Mouse (Mus musculus): ENCODE results near the gene Gga2. TPM values are rescaled to one million over a fixed set of nuclear protein-coding genes. Genes with fewer than 3 reads are reported as not detected.

The Gga2 gene
- polyA plus RNA-seq, 1 experiment from 2014 or later, result 63.7 TPM

GRCm38 (mm10) chr7:121981307-121981871, 39.6 kb downstream of the Gga2 start, which contains the start of gene Cog7:
TSS of gene Cog7 (minus strand) at chr7:121981711.
- Histone ChIP-seq H3K27me3 (replicated peaks) (no peaks in the 10 kb centered on the region), H3K36me3 (replicated peaks) (0 out of 2 replicates have a peak, but pooled peaks cover 3% of the 10 kb centered on the region), H3K4me3 (peak within 1 kb of the TSS; percentile 69), H3K9ac (peak within 1 kb of the TSS; percentile 54), H3K4me1 (peaks cover 10% of the 10 kb centered on the region), H3K27ac (0 out of 2 replicates have a peak within 1 kb of the TSS, but pooled peaks have one; percentile 31), H3K9me3 (no peaks in the 10 kb centered on the region), H3K4me2 (peak within 1 kb of the TSS; percentile 68)
- ATAC-seq (replicated peaks), result peak; percentile 93
- under 1% methylated on average over 55 of the region's 55 CpGs for WGBS

- WGBS, result 57% methylated on average over 4 of the region's 4 CpGs
- no peaks in the 10 kb centered on the region for H3K4me1 ChIP-seq
- peaks cover 3% of the 10 kb centered on the region; the same call in 1 of the 2 replicates for H3K36me3 ChIP-seq (replicated peaks)
- no peak overlapping the region for H3K27ac ChIP-seq
- no peak overlapping the region for H3K9ac ChIP-seq
- no peak overlapping the region for H3K4me2 ChIP-seq
- no peaks in the 10 kb centered on the region for H3K9me3 ChIP-seq
- no peak for ATAC-seq (replicated peaks)
- no peaks in the 10 kb centered on the region for H3K27me3 ChIP-seq (replicated peaks)
- H3K4me3 ChIP-seq, result no peak overlapping the region
Measured at GRCm38 (mm10) chr7:121975031-121975430, 46.0 kb downstream of the Gga2 start.

GRCm38 (mm10) chr7:121971698-121972097, 49.3 kb downstream of the Gga2 start:
- no peaks in the 10 kb centered on the region for H3K27me3 ChIP-seq (replicated peaks)
- no peak overlapping the region for H3K4me3 ChIP-seq
- no peak overlapping the region for H3K27ac ChIP-seq

DNA sequence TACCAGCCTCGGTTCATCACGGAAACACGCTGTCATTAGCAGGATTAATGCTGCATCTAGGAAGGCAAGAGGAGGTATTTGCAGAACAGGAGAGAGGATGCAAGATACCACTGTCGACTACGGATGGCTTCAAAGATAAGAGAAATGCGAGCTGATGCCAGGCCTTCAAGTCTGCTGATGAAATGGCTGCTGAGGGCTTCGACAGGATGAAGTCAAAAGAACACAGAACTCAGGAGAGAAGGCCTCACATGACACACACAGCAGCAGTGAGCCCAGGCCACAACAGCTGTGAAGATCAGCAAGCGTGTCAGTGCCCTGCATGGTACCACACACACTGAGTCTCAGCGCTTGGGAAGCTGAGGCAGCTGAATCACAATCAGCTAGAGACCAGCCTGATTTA, 50.8 kb downstream of the Gga2 start:
- H3K9me3 ChIP-seq, result no peaks in the 10 kb centered on the region
- H3K36me3 ChIP-seq (replicated peaks), result peaks cover 3% of the 10 kb centered on the region; the same call in 1 of the 2 replicates
- H3K9ac ChIP-seq, result no peak overlapping the region
- H3K27me3 ChIP-seq (replicated peaks), result no peaks in the 10 kb centered on the region
- WGBS, result 89% methylated on average over 9 of the region's 9 CpGs
- H3K4me2 ChIP-seq, result no peak overlapping the region
- no peak for ATAC-seq (replicated peaks)
- no peak overlapping the region for H3K27ac ChIP-seq
- H3K4me1 ChIP-seq, result no peaks in the 10 kb centered on the region
- H3K4me3 ChIP-seq, result no peak overlapping the region

More at GRCm38 (mm10) chr7:121971698-121972097, 49.3 kb downstream of the Gga2 start:
- H3K9ac ChIP-seq, result no peak overlapping the region
- no peak for ATAC-seq (replicated peaks)
- 85% methylated on average over 3 of the region's 3 CpGs for WGBS
- no peaks in the 10 kb centered on the region for H3K9me3 ChIP-seq
- H3K4me2 ChIP-seq, result no peak overlapping the region
- H3K36me3 ChIP-seq (replicated peaks), result peaks cover 3% of the 10 kb centered on the region; the same call in 1 of the 2 replicates
- H3K4me1 ChIP-seq, result no peaks in the 10 kb centered on the region

DNA sequence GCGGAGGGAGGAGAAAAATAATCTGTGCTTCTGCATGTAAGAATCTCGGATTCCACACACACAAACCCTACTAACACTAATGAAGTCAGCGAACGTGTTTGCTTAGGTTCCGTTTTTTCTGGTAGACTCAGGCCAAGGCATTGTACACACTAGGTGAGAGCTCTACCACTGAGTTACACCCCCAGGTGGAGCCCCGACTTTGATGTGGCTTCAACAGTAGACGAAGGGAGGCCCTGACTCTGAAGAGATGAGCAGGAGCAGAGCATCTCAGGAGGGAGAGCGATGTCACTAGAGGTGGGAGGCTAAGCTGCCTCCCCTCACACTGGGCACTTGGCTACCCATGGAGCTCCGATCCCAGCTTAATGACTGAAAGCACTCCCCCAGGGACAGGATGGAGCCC, 52.2 kb downstream of the Gga2 start:
- Histone ChIP-seq H3K27me3 (replicated peaks) (no peaks in the 10 kb centered on the region), H3K9ac (no peak overlapping the region), H3K4me2 (no peak overlapping the region), H3K9me3 (no peaks in the 10 kb centered on the region), H3K27ac (no peak overlapping the region), H3K4me1 (no peaks in the 10 kb centered on the region), H3K4me3 (no peak overlapping the region), H3K36me3 (replicated peaks) (peaks cover 3% of the 10 kb centered on the region; the same call in 1 of the 2 replicates)
- 92% methylated on average over 9 of the region's 9 CpGs for WGBS
- ATAC-seq (replicated peaks), result no peak

DNA sequence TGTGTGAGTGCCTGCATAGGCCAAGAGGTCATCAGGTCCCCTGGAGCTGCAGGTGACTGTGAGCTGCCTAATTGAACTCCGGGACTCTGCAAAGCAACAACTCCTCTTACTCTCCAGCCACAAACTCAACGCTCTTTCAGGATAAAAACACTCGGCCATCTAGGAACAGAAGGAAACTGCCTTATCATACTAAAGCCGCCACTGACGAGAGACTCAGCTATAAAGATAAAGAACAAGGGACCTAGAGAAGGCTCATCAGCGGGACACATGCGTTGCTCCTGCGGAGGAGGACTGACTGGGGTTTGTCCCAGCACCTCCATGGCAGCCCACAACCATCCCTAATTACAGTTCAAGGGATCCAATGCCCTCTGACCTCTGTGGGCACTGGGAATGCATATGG, 52.8 kb downstream of the Gga2 start:
- Histone ChIP-seq H3K27ac (no peak overlapping the region), H3K4me3 (no peak overlapping the region), H3K27me3 (replicated peaks) (no peaks in the 10 kb centered on the region), H3K4me2 (no peak overlapping the region), H3K4me1 (no peaks in the 10 kb centered on the region), H3K36me3 (replicated peaks) (peaks cover 3% of the 10 kb centered on the region; the same call in 1 of the 2 replicates), H3K9ac (no peak overlapping the region), H3K9me3 (no peaks in the 10 kb centered on the region)
- WGBS, result 89% methylated on average over 8 of the region's 8 CpGs
- no peak for ATAC-seq (replicated peaks)

GRCm38 (mm10) chr7:121966169-121966568, 54.9 kb downstream of the Gga2 start:
- Histone ChIP-seq H3K4me1 (no peaks in the 10 kb centered on the region), H3K27ac (no peak overlapping the region), H3K4me3 (no peak overlapping the region), H3K9ac (no peak overlapping the region), H3K27me3 (replicated peaks) (no peaks in the 10 kb centered on the region), H3K9me3 (no peaks in the 10 kb centered on the region), H3K36me3 (replicated peaks) (peaks cover 3% of the 10 kb centered on the region; the same call in 1 of the 2 replicates), H3K4me2 (no peak overlapping the region)
- 92% methylated on average over 7 of the region's 7 CpGs for WGBS
- no peak for ATAC-seq (replicated peaks)

DNA sequence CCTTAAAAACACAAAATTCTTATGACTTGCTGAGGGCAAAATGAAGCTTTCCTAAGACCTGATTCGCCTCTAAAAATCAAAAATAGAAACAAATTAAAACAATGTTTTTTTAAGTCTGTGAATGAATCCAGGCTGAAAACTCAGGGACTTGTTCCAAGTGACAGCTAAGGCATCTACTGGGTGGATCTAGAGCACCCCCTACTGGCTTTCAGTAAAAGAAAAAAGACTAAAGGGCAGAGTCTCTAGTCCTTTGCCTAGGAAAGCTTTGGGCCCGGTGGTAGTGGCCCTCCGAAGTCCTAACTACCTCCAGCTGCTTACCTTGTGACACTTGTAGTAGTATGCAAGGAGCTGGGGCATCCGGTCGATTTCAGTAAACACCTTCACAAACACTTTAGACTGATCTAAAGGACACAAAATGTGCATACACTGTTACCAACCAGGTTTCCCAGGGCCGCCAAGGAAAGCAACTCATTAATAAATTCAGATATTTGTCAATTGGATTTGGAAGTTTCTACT, 57.1 kb downstream of the Gga2 start:
- Histone ChIP-seq H3K27ac (no peak overlapping the region), H3K9me3 (no peaks in the 10 kb centered on the region), H3K36me3 (replicated peaks) (peaks cover 2% of the 10 kb centered on the region; the same call in 1 of the 2 replicates), H3K4me3 (no peak overlapping the region), H3K27me3 (replicated peaks) (no peaks in the 10 kb centered on the region), H3K4me1 (no peaks in the 10 kb centered on the region), H3K9ac (no peak overlapping the region), H3K4me2 (no peak overlapping the region)
- WGBS, result 68% methylated on average over 6 of the region's 6 CpGs
- no peak for ATAC-seq (replicated peaks)

- 91% methylated on average over 3 of the region's 3 CpGs for WGBS
- H3K9ac ChIP-seq, result no peak overlapping the region
Measured at GRCm38 (mm10) chr7:121962571-121962959, 58.5 kb downstream of the Gga2 start.

DNA sequence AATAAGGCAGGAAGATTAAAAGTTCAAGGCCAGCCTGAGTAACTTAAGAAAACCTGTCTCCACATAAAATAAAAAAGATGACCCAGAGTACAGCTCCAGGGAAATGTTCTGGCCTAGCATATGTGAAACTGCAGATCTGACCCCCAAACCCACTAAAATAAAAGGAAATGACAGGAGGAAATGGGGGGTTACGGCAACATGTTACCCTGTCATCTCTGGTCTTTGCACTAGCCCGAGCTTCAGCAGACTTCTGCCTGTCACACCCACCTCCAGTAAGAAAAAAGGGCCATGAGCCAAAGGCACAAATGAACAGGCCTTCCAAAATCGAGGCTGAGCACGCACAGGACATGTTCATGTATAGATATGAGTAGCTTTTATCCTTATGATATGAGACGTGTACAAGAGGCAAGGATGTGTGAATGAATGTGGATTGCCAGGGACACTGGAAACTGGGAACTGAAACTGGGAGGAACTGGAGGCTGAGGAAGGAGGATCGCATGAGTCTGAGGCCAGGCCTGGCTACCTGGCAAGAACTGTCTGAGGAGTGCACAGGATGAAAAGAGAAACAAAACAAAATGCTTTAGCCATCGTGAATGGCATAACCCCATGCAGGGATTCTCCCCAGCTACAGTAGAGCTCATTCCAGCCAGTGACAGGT, 59.0 kb downstream of the Gga2 start:
- H3K4me1 ChIP-seq, result no peaks in the 10 kb centered on the region
- no peaks in the 10 kb centered on the region for H3K9me3 ChIP-seq
- H3K36me3 ChIP-seq (replicated peaks), result no peaks in the 10 kb centered on the region
- H3K27me3 ChIP-seq (replicated peaks), result no peaks in the 10 kb centered on the region
- ATAC-seq (replicated peaks), result no peak
- no peak overlapping the region for H3K4me2 ChIP-seq
- no peak overlapping the region for H3K4me3 ChIP-seq
- no peak overlapping the region for H3K27ac ChIP-seq
- H3K9ac ChIP-seq, result no peak overlapping the region
- WGBS, result 95% methylated on average over 7 of the region's 7 CpGs

More at GRCm38 (mm10) chr7:121962571-121962959, 58.5 kb downstream of the Gga2 start:
- no peak overlapping the region for H3K4me2 ChIP-seq
- H3K27ac ChIP-seq, result no peak overlapping the region
- no peak for ATAC-seq (replicated peaks)
- H3K4me3 ChIP-seq, result no peak overlapping the region
- H3K9me3 ChIP-seq, result no peaks in the 10 kb centered on the region
- no peaks in the 10 kb centered on the region for H3K36me3 ChIP-seq (replicated peaks)
- H3K27me3 ChIP-seq (replicated peaks), result no peaks in the 10 kb centered on the region
- no peaks in the 10 kb centered on the region for H3K4me1 ChIP-seq

DNA sequence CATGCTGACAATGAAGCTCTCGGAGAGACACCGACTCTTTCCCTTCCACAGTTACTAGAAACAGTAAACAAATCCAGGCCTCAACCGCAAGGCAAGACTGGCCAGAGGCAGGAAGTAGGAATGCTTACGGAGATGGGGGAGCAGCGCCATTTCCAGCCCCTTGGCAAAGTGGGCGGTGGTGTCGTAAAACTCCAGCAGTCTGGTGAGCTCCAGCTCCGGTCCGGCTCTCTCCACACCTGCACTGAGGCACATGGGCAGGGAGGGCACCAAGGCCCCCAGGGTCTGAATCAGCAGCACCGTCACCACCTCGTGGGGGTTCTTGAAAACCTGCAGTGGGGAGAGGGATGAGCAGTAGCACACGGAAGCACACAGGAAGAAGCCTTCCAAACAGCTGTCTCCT, 65.2 kb downstream of the Gga2 start:
- H3K4me3 ChIP-seq, result no peak overlapping the region
- ATAC-seq (replicated peaks), result no peak
- no peaks in the 10 kb centered on the region; the same call in 1 of the 2 replicates for H3K36me3 ChIP-seq (replicated peaks)
- 88% methylated on average over 12 of the region's 12 CpGs for WGBS
- no peaks in the 10 kb centered on the region for H3K4me1 ChIP-seq
- no peak overlapping the region for H3K27ac ChIP-seq
- no peak overlapping the region for H3K9ac ChIP-seq
- no peak overlapping the region for H3K4me2 ChIP-seq
- H3K9me3 ChIP-seq, result no peaks in the 10 kb centered on the region
- H3K27me3 ChIP-seq (replicated peaks), result no peaks in the 10 kb centered on the region

DNA sequence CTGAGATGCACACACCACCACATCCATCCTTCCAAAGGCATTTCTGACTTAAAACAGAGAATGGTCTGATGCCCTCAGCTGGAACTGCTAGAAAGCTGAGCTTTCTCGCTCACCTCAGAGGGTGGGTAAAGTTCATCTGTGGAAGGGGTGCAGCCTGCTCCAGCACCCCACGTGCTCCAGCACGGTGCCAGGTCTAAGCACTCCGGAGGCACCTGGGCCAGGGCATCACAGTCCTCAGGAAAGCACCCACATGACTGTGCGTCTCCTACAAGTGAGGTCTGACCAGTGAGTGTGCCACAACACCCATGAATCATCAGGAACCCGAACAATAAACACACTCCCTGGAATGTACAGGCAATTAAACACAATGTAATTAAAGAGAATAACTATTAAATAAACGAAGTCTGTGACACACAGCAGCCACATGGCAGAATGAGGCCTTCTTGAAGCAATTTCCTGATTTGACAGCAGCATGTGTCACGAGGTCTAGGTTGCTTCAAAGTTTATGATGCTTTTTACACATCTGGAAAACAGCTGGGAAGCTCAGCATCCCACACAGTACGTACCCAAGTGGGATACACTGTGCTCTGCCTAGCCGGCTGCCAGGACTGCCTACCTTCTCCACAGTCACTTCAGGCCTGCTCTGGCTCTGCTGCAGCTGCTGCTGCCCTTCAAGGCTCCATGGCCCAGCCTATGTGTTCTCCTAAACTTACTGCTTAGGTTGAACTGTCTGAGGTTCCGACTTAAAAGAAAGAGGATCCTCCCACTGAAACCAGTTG, 65.9 kb downstream of the Gga2 start:
- WGBS, result 92% methylated on average over 11 of the region's 11 CpGs

More for the DNA sequence above, 65.9 kb downstream of the Gga2 start:
- no peak overlapping the region for H3K9ac ChIP-seq
- no peak overlapping the region for H3K27ac ChIP-seq
- H3K4me3 ChIP-seq, result no peak overlapping the region
- ATAC-seq (replicated peaks), result no peak
- no peak overlapping the region for H3K4me2 ChIP-seq
- H3K27me3 ChIP-seq (replicated peaks), result no peaks in the 10 kb centered on the region
- H3K9me3 ChIP-seq, result no peaks in the 10 kb centered on the region
- no peaks in the 10 kb centered on the region for H3K4me1 ChIP-seq
- no peaks in the 10 kb centered on the region; the same call in 1 of the 2 replicates for H3K36me3 ChIP-seq (replicated peaks)
